Mouse (Mus musculus) left cerebral cortex, postnatal 14 days (tissue): ENCODE data around the gene Tmbim6. TPM values are rescaled to one million over a fixed set of nuclear protein-coding genes. Genes with fewer than 3 reads are reported as not detected.
A peak's percentile ranks its signal among the peaks of the same experiment; 100 is the strongest.
"Not testable (repeated sequence)": the region's sequence is repeated elsewhere in the genome, so short reads cannot be mapped to it uniquely, and the experiment has no call there.

Source experiments
- DNase-seq, 2 experiments: peaks; one replicate each; pipeline ENCODE4 v3.0.0; 2021 to 2022; ENCODE audit warnings: low spot score in 2 of 2, mixed read lengths in 1 of 2
- intact Hi-C: fragments of 180-260 bp; cut with DNase I; formaldehyde crosslinking; loops from one replicate; pipeline ENCODE4 v1.15.1; 2025
- total RNA-seq, 2 experiments: library from RNA; stranded (reverse); gene quantifications; 2 replicates each; pipeline ENCODE4 v1.2.3; 2021

The Tmbim6 gene
- total RNA-seq, 2 experiments from 2014 or later, result 330 to 349 TPM

GRCm38 (mm10) chr15:99375581-99375980 is 17.1 kb upstream of the Tmbim6 start:
- no peak for DNase-seq
- intact Hi-C loops, result no loop called here

GRCm38 (mm10) chr15:99376240-99376639 is 16.4 kb upstream of the Tmbim6 start:
- intact Hi-C loops, result no loop called here
- DNase-seq, result no peak

- intact Hi-C loops, result no loop called here
- no peak for DNase-seq
Measured at GRCm38 (mm10) chr15:99382893-99383292, 9.8 kb upstream of the Tmbim6 start.

GRCm38 (mm10) chr15:99384071-99384470 is 8.6 kb upstream of the Tmbim6 start:
- intact Hi-C loops, result no loop called here
- DNase-seq, result no peak

- intact Hi-C loops, DNase-seq: not testable (repeated sequence)
Measured at GRCm38 (mm10) chr15:99386110-99386509, 6.6 kb upstream of the Tmbim6 start.

GRCm38 (mm10) chr15:99386796-99387195 is 5.9 kb upstream of the Tmbim6 start:
- no peak for DNase-seq

GRCm38 (mm10) chr15:99387976-99388375 is 4.7 kb upstream of the Tmbim6 start:
- no peak for DNase-seq
- intact Hi-C loops, result no loop called here

More at GRCm38 (mm10) chr15:99386796-99387195, 5.9 kb upstream of the Tmbim6 start:
- intact Hi-C loops, result no loop called here

GRCm38 (mm10) chr15:99390472-99391401 is 1.9 kb upstream of the Tmbim6 start:
- no peak for DNase-seq
- intact Hi-C loops, result no loop called here

- intact Hi-C loops, result no loop called here
- DNase-seq, result no peak
Measured at GRCm38 (mm10) chr15:99391975-99392374, 707 bp upstream of the Tmbim6 start.

GRCm38 (mm10) chr15:99393386-99394252 is 937 bp downstream of the Tmbim6 start:
- peak in 1 of 2 experiments; percentile 43 for DNase-seq
- intact Hi-C loops, result no loop called here

GRCm38 (mm10) chr15:99396462-99396861 is 3.8 kb downstream of the Tmbim6 start:
- no peak for DNase-seq
- intact Hi-C loops, result no loop called here

- no peak for DNase-seq
Measured at GRCm38 (mm10) chr15:99396875-99397274, 4.2 kb downstream of the Tmbim6 start.

GRCm38 (mm10) chr15:99397622-99398021 is 4.9 kb downstream of the Tmbim6 start:
- no peak for DNase-seq
- intact Hi-C loops, result no loop called here

More at GRCm38 (mm10) chr15:99396875-99397274, 4.2 kb downstream of the Tmbim6 start:
- intact Hi-C loops, result no loop called here

- DNase-seq, result no peak
- intact Hi-C loops, result no loop called here
Measured at GRCm38 (mm10) chr15:99399503-99400245, 7.0 kb downstream of the Tmbim6 start.

- intact Hi-C loops, result no loop called here
- DNase-seq, result no peak
Measured at GRCm38 (mm10) chr15:99400602-99401001, 7.9 kb downstream of the Tmbim6 start.

- intact Hi-C loops, result no loop called here
Measured at GRCm38 (mm10) chr15:99403159-99403889, 10.6 kb downstream of the Tmbim6 start.

GRCm38 (mm10) chr15:99405150-99405549 is 12.5 kb downstream of the Tmbim6 start:
- no peak for DNase-seq
- intact Hi-C loops, result no loop called here

More at GRCm38 (mm10) chr15:99403159-99403889, 10.6 kb downstream of the Tmbim6 start:
- DNase-seq, result no peak

GRCm38 (mm10) chr15:99406986-99407570 is 14.4 kb downstream of the Tmbim6 start:
- no peak for DNase-seq
- intact Hi-C loops, result no loop called here
